Mouse (Mus musculus) G1E (cell line): Measurements from ENCODE around the gene Ccr7.

Experiments used
- CTCF ChIP-seq: IDR thresholded peaks from 2 replicates; pipeline ENCODE4 v1.5.1; 2012; ENCODE audit warnings: low read depth, low read length, inconsistent platforms, mixed read lengths
- GATA1 ChIP-seq: IDR thresholded peaks from 2 replicates; pipeline ENCODE4 v1.6.1; 2012; ENCODE audit warnings: borderline replicate concordance, low read length, inconsistent platforms, mixed read lengths
- TAL1 ChIP-seq: conservative IDR thresholded peaks from 2 replicates; pipeline ENCODE4 v1.6.1; 2012; ENCODE audit warnings: low read depth, low read length, inconsistent platforms, mixed read lengths

DNA sequence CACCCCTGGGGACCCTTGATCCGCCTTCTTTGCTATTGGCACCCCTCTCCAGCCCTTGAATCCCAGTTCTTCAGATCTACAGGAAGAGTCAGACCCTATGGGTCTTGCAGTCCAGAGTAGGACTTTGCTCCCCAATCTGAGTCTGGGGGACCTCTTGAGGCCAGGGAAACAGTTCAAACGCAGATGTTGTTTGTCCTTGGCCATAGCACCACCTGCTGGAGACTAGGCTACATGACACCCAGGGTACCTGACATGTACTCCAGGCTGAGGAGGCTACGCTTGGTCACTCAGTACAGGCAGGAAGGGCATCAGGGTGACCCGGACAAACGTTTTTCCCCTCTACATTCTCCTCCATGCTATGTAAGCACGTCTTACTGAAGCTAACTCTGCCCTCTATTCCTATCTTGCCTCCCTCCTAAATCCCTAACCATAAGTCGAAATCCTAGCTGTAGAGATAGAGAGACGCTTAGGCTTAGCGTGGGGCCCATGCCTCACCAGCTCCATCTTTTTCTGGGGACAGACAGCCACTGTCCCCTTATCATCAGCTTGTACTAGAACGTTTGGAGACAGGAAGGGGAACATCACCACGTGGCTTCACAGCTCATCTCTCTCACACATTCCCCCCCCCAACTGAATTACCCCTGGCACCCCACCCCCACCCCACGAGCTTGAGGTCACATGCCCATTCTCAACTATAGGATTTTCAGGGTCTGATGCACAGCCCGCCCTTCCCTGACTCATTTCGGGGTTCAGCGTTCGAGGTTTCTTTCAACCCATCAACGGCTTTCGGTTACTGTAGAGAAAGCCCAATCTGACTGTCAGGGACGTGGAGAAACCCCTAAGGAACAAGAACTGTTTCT is 4.7 kb downstream of the Ccr7 start:
- TF ChIP-seq GATA1 (no peak), CTCF (peak; percentile 98), TAL1 (no peak)
